Mouse (Mus musculus): ENCODE measurements at regions not wholly inside any gene's neighbourhood (a gene's known extent, or its start where the extent isn't known, plus 50 kb on each side); places are given as distances from the start of the nearest gene placed in this dataset.

DNA sequence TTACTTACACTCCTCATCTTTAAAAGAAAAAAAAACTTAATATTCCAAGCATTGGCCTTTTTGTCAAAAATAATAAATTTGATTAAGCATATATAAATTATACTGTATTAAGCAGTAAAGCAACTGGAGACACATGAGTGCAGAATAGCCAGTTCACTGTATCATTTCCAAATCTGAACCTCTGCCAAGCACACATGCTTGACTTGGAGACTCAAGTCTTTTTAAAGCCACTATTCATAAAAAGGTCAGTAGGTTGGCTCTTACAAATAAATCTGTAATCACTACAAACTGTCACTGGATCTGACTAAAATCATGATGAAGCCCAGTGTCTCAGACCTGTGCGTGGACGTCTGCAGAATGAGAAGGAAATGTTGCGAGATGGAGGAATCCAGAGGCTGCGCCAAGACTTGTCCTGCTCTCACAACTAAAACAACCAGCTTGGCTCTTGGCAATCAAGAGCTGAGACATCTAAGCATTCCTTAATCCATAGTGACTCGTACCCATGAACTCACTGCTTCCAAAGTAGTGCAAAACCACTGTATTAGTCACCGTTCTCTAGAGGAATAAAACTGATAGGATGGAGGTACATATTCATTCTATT lies 195.8 kb upstream of the Map3k7 start:
- TF ChIP-seq POLR2A (IDR thresholded peaks at IDR 0.05; ENCODE audit: extremely low read depth, insufficient read depth, low read length) (no peak), CTCF (IDR thresholded peaks at IDR 0.05; ENCODE audit: low read depth, low read length) (no peak)
